ENCODE assay signal across 8 mouse cellular contexts in the genomic region with DNA sequence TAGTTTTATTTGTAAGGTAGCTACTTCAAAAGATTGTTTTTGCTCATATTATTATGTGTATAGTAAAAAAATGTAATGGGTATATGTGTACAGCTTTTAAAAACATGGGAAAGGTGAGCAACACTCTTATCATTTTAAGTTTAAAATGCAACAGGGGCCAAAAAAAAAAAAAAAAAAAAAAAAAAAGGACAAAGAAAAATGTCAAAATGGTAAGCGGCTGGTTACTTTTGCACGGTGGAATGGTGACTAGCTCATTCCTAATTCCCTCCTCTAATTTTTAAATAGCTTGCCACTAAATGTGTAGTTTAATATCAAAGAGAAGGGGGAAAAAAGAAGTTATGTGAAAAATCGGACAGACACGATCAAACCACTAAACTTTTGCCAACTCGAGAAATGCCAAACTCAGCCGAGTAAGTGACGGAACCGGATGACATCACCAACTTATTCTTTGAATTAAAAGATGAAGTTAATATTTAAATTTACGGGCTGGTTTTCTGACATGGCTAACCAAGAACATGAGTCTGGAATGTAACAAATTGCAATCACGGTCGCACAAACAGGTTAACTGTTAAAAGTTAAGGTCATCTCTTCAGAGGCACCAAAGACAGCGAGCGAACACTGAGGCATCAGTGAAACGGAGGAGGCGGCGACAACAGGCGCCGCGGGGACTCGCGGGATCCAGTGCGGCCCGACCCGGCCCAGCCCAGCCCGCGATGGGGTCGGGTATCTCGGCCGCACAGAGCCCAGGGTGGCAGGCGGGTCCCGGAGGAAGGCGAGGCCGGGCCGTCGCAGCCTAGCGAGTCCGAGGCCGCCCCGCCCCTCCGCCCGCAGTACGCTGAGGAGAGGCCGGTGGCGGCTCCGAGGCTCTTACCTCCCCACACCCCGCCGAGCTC. TPM values are rescaled to one million over a fixed set of nuclear protein-coding genes. Genes with fewer than 3 reads are reported as not detected.
DNase-seq lines count a peak whose midpoint lies in the region; ATAC-seq and TF ChIP-seq lines count a peak whose summit lies in the region.

No protein-coding gene starts in this region.

- H3K36me3 ChIP-seq in thymus, adult 2 months (ENCODE audit: control insufficient read depth, insufficient read depth, low read length) = no peaks in the 10 kb centered on the region
- H3K36me3 ChIP-seq in limb, embryonic 11.5 days (ENCODE audit: control insufficient read depth, insufficient read depth, low read length) = no peaks in the 10 kb centered on the region
- no peaks in the 10 kb centered on the region; the same call in 1 of the 2 replicates for H3K36me3 ChIP-seq in small intestine, adult 2 months (ENCODE audit: control insufficient read depth, insufficient read depth, low read length)

- no peak for TF ChIP-seq POLR2A in thymus, adult 2 months (IDR thresholded peaks at IDR 0.05; ENCODE audit: control insufficient read depth, extremely low read depth, insufficient read depth, low read length, poor library complexity)
- no peak for TF ChIP-seq POLR2A in small intestine, adult 2 months (IDR thresholded peaks at IDR 0.05; ENCODE audit: low read depth, low read length)

- DNase-seq in adrenal gland, postnatal 14 days = peak; percentile 15
- no peak for DNase-seq in adrenal gland, postnatal 36 days
- no peak for DNase-seq in thymus, adult 2 months
- DNase-seq in thymus, adult 18-20 months = no peak
- DNase-seq in limb, embryonic 11.5 days (ENCODE audit: low spot score) = no peak
- no peak for DNase-seq in adrenal gland, adult 8-10 months
- no peak for DNase-seq in spleen, postnatal 4 days (ENCODE audit: low spot score in 2 of 2)

- no peak overlapping the region for H3K27ac ChIP-seq in thymus, adult 2 months (ENCODE audit: control insufficient read depth, insufficient read depth, low read length)
- H3K27ac ChIP-seq in limb, embryonic 11.5 days (replicated peaks; ENCODE audit: low read depth, low read length) = peak overlapping the region; percentile 86
- peak overlapping the region; percentile 82 for H3K27ac ChIP-seq in small intestine, adult 2 months (ENCODE audit: insufficient read depth, low read depth, low read length)

- H3K4me2 ChIP-seq in limb, embryonic 11.5 days (ENCODE audit: low read depth, severe bottlenecking) = peak overlapping the region; percentile 64

- H3K9me3 ChIP-seq in limb, embryonic 11.5 days (ENCODE audit: control insufficient read depth, low read length) = no peaks in the 10 kb centered on the region

- 3% methylated on average over 47 of the region's 47 CpGs for WGBS in thymus, adult 2 months
- WGBS in limb, embryonic 11.5 days = 4% methylated on average over 44 of the region's 47 CpGs
- 2% methylated on average over 47 of the region's 47 CpGs for WGBS in small intestine, adult 2 months

- ATAC-seq in limb, embryonic 11.5 days (ENCODE audit: insufficient number of reproducible peaks, low FRiP score, low TSS enrichment, low read depth) = peak; percentile 89; the same call in 1 of the 2 replicates

- no peak for TF ChIP-seq CTCF in thymus, adult 2 months (IDR thresholded peaks at IDR 0.05; ENCODE audit: borderline replicate concordance, control insufficient read depth, extremely low read depth, insufficient read depth, low read length, poor library complexity)
- TF ChIP-seq CTCF in small intestine, adult 2 months (IDR thresholded peaks at IDR 0.05; ENCODE audit: extremely low read depth, insufficient read length, insufficient replicate concordance, low read depth, low read length) = no peak

- H3K9ac ChIP-seq in limb, embryonic 11.5 days (ENCODE audit: low read length) = peak overlapping the region; percentile 86

- no peaks in the 10 kb centered on the region for H3K27me3 ChIP-seq in thymus, adult 2 months (ENCODE audit: control insufficient read depth, insufficient read depth, low read length)
- no peaks in the 10 kb centered on the region for H3K27me3 ChIP-seq in limb, embryonic 11.5 days (ENCODE audit: control insufficient read depth, insufficient read depth, low read length)
- no peaks in the 10 kb centered on the region for H3K27me3 ChIP-seq in small intestine, adult 2 months (ENCODE audit: control insufficient read depth, insufficient read depth, low read length)

- no peaks in the 10 kb centered on the region for H3K4me1 ChIP-seq in thymus, adult 2 months (replicated peaks; ENCODE audit: control insufficient read depth, insufficient read depth, low read length)
- no peaks in the 10 kb centered on the region for H3K4me1 ChIP-seq in limb, embryonic 11.5 days (ENCODE audit: control insufficient read depth, insufficient read depth, low read length)
- 0 out of 2 replicates have a peak, but pooled peaks cover 2% of the 10 kb centered on the region for H3K4me1 ChIP-seq in small intestine, adult 2 months (ENCODE audit: control insufficient read depth, insufficient read depth, insufficient read length, low read length)

- peak overlapping the region; percentile 71 for H3K4me3 ChIP-seq in thymus, adult 2 months (ENCODE audit: control insufficient read depth, insufficient read depth, low read length)
- peak overlapping the region; percentile 73 for H3K4me3 ChIP-seq in limb, embryonic 11.5 days (ENCODE audit: low read depth, low read length)
- H3K4me3 ChIP-seq in small intestine, adult 2 months (ENCODE audit: low read depth, low read length) = peak overlapping the region; percentile 79

RNA-seq across cellular contexts. Expression of a gene that starts 0.6 kb away (rescaled TPM):
- total RNA-seq in adrenal gland, postnatal 14 days (2021) = 19.9 and 20.7 TPM in 2 replicates
- total RNA-seq in adrenal gland, postnatal 36 days (2021) = 10 to 100 TPM; 28.3 to 28.5 TPM
- 3.3 and 3.9 TPM in 2 replicates for polyA plus RNA-seq in thymus, adult 2 months (2012; rRNA removed)
- polyA plus RNA-seq in limb, embryonic 11.5 days (2014; fragmentation: Nextera tagmentation; extraction: Ambion mirVana) = 16.1 and 18.0 TPM in 2 replicates
- 0.32 and 0.55 TPM in 2 replicates for polyA plus RNA-seq in small intestine, adult 2 months (2012; rRNA removed)
- total RNA-seq in adrenal gland, adult 8-10 months (2022) = 10 to 100 TPM; 23.9 to 39.6 (median 30.0) TPM

RNA-seq across cellular contexts. Expression of a gene that starts 45.9 kb away (rescaled TPM):
- not detected in 2 replicates for total RNA-seq in adrenal gland, postnatal 14 days (2021)
- total RNA-seq in adrenal gland, postnatal 36 days (2021) = not detected
- 0.15 and 0.22 TPM in 2 replicates for polyA plus RNA-seq in thymus, adult 2 months (2012; rRNA removed)
- not detected in 2 replicates for polyA plus RNA-seq in limb, embryonic 11.5 days (2014; fragmentation: Nextera tagmentation; extraction: Ambion mirVana)
- 0.08 TPM in 1 of 2 replicates, not detected in the other for polyA plus RNA-seq in small intestine, adult 2 months (2012; rRNA removed)
- not detected for total RNA-seq in adrenal gland, adult 8-10 months (2022)

RNA-seq across cellular contexts. Expression of a gene that starts 46.3 kb away (rescaled TPM):
- 4.6 and 6.0 TPM in 2 replicates for total RNA-seq in adrenal gland, postnatal 14 days (2021)
- 1 to 10 TPM; 4.5 to 6.5 TPM for total RNA-seq in adrenal gland, postnatal 36 days (2021)
- 1.1 and 1.2 TPM in 2 replicates for polyA plus RNA-seq in thymus, adult 2 months (2012; rRNA removed)
- 0.25 TPM in 1 of 2 replicates, not detected in the other for polyA plus RNA-seq in limb, embryonic 11.5 days (2014; fragmentation: Nextera tagmentation; extraction: Ambion mirVana)
- polyA plus RNA-seq in small intestine, adult 2 months (2012; rRNA removed) = 1.1 and 1.4 TPM in 2 replicates
- total RNA-seq in adrenal gland, adult 8-10 months (2022) = 1 to 10 TPM; 4.2 to 9.2 (median 7.1) TPM
